Mouse (Mus musculus): ENCODE measurements around the gene Lrrc23. TPM values are rescaled to one million over a fixed set of nuclear protein-coding genes. Genes with fewer than 3 reads are reported as not detected.
"Not testable (repeated sequence)": the region's sequence is repeated elsewhere in the genome, so short reads cannot be mapped to it uniquely, and the experiment has no call there.

The Lrrc23 gene
- polyA plus RNA-seq, 1 experiment = not detected

DNA sequence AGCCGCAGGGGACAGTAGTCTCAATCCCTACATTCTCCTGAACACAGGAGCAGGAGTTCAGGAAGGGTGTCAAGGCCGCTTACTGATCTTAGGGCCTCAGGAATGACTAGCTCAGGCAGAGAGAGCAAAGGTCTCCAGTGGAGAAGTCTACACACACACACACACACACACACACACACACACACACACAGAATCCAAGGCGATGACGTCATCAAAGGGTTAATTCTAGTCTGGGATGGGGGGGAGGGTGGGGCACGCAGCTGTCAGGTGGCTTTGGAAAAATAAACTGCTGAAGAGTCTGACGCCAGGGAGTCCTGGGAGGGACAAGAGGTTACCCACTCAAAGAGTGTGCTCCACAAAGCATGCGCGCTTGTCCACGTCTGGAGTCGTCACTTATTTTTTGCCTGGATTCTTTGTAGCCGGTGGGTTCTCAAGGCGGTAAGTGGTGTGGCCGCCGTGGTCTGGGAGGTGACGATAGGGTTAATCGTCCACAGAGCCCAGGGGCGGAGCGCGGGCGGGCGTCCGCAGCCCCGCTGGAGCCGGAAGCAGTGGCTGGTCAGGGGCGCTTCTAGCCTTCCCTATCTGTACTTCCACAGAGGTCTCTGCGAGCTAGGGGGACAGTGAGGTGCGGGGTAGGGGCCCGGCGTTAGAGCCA lies 29.0 kb upstream of the Lrrc23 start, which contains the start of gene Spsb2:
Gene Spsb2, plus strand, starts transcription at position 304 of the 655 bp plus-strand sequence.
- peaks cover 8% of the 10 kb centered on the region for H3K4me1 ChIP-seq (ENCODE audit: control insufficient read depth, insufficient read depth, low read length)
- H3K4me3 ChIP-seq (ENCODE audit: insufficient read depth, low read length) = peak within 1 kb of the TSS; percentile 76
- H3K27ac ChIP-seq (ENCODE audit: insufficient read depth, low read length) = peak within 1 kb of the TSS; percentile 94
- TF ChIP-seq POLR2A (IDR thresholded peaks at IDR 0.05; ENCODE audit: low read depth, low read length) (peak; percentile 63), CTCF (IDR thresholded peaks at IDR 0.05; ENCODE audit: borderline replicate concordance, insufficient read depth, low read length) (no peak)

DNA sequence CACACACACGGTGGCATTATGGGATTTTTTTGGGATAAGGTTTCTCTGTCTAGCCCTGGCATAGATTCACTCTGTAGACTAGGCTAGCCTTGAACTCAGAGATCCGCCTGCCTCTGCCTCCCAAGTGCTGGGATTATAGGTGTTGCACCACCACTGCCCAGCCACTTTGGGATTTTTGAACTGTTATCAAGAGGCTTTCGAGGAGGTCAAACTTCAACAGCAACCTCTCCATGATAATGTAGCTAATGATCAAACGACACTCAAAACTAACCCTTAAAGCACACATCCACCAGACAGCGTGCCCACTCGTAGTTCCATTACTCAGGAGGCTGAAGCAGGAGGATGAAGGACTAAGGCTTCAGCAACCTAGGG lies 28.4 kb upstream of the Lrrc23 start:
- Histone ChIP-seq H3K27ac (ENCODE audit: insufficient read depth, low read length) (peak overlapping the region; percentile 94), H3K4me1 (ENCODE audit: control insufficient read depth, insufficient read depth, low read length) (peaks cover 8% of the 10 kb centered on the region), H3K4me3 (ENCODE audit: insufficient read depth, low read length) (no peak overlapping the region)
- TF ChIP-seq POLR2A (IDR thresholded peaks at IDR 0.05; ENCODE audit: low read depth, low read length) (no peak), CTCF (IDR thresholded peaks at IDR 0.05; ENCODE audit: borderline replicate concordance, insufficient read depth, low read length) (no peak)

DNA sequence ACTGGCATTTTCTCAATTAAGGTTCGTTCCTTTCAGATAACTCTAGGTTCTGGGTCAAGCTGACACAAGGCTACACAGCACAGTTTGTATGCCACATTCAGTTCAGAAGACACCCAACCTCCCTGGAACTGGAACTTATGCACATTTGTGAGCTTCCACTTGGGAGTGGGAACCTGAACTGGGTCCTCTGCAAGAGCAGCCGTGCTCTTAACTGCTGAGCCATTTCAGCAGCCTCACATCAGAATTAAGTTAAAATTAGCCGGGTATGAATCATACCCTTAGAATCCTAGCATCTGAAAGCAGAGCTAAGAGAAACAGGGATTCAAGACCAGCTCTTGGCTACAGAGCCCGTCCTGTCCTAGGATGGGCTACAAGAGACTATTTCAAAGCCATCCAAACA lies 27.8 kb upstream of the Lrrc23 start:
- TF ChIP-seq CTCF (IDR thresholded peaks at IDR 0.05; ENCODE audit: borderline replicate concordance, insufficient read depth, low read length) (no peak), POLR2A (IDR thresholded peaks at IDR 0.05; ENCODE audit: low read depth, low read length) (no peak)
- Histone ChIP-seq H3K27ac (ENCODE audit: insufficient read depth, low read length) (peak overlapping the region; percentile 94), H3K4me3 (ENCODE audit: insufficient read depth, low read length) (no peak overlapping the region), H3K4me1 (ENCODE audit: control insufficient read depth, insufficient read depth, low read length) (peaks cover 10% of the 10 kb centered on the region)

DNA sequence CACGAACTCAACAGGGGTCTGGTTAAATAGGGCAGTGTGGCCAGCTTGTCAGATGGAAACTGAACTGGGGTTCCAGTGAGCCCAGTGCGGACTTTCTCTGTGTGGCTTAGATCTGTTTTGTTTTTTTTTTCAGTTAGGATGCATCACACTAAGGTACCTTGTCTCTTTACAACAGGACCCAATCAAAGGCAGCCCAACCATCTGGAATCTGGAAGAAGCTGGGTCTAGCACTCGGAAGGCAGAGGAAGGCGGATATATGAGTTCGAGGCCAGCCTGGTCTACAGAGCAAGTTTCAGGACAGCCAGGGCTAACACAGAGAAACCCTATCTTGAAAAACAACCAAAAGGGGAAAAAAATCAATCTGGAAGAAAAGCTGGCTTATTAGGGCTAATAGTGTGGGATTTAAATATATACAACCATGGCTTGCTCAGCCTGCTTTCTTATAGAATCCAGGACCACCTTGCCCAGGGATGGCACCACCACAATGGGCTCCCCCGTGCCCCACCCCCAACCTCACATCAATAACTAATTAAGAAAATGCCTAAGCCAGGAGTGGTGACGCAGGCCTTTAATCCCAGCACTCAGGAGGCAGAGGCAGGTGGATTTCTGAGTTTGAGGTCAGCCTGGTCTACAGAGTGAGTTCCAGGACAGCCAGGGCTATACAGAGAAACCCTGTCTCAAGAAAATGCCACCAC lies 27.1 kb upstream of the Lrrc23 start:
- H3K4me1 ChIP-seq (ENCODE audit: control insufficient read depth, insufficient read depth, low read length) = peaks cover 11% of the 10 kb centered on the region
- H3K4me3 ChIP-seq (ENCODE audit: insufficient read depth, low read length) = peak overlapping the region; percentile 3; the same call in 1 of the 2 replicates
- TF ChIP-seq CTCF (IDR thresholded peaks at IDR 0.05; ENCODE audit: borderline replicate concordance, insufficient read depth, low read length) (no peak), POLR2A (IDR thresholded peaks at IDR 0.05; ENCODE audit: low read depth, low read length) (no peak)
- peak overlapping the region; percentile 95 for H3K27ac ChIP-seq (ENCODE audit: insufficient read depth, low read length)

DNA sequence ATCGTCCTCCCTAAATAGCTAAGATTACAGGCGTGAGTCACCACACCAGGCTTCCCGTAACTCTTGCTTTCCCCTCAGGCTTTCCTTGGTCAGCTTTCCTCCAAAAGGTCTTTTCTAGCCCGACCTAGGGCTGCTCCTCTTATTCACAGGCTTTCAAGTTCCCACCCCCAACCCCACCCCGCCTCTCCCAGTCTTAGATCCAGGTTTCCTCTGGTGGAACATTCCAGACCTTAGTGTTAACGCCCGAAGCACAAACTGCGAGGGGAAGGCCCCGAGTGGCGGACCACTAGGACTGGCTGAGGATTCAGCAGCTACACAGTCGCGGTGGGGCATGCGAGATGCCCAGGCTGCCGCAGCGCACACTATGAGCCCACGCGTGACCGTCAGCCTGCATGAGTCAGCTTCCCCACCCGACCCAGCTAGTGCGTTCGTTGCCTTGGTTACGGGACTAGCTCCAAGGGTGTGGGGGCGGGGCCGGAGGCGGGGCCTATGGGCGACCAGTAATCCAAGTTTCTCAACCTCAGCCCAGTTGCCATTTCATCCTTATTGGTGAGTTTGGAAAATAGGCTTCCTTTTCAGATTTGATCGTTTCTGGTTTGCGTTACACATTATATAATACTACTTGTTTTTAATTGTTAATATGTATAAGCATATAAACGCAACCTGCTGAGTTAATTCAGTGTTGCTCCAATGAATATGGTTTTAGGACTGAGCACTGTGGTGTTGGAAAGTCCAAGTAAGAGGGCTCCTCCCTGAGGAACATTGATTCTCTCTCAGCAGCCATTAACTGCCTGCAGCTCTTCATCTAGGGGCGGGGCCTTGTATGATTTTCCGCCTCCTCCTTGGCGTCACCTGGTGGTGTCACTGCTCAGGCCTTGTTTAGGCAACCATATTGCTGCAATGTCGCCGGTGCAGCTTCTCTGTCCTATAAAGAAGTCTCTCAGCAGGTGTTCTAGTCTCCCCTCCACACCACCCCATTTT lies 26.1 kb upstream of the Lrrc23 start:
- peak overlapping the region; percentile 95 for H3K27ac ChIP-seq (ENCODE audit: insufficient read depth, low read length)
- TF ChIP-seq CTCF (IDR thresholded peaks at IDR 0.05; ENCODE audit: borderline replicate concordance, insufficient read depth, low read length) (peak; percentile 20; the same call in 1 of the 2 replicates), POLR2A (IDR thresholded peaks at IDR 0.05; ENCODE audit: low read depth, low read length) (peak; percentile 73)
- H3K4me3 ChIP-seq (ENCODE audit: insufficient read depth, low read length) = peak overlapping the region; percentile 30
- peaks cover 11% of the 10 kb centered on the region for H3K4me1 ChIP-seq (ENCODE audit: control insufficient read depth, insufficient read depth, low read length)

DNA sequence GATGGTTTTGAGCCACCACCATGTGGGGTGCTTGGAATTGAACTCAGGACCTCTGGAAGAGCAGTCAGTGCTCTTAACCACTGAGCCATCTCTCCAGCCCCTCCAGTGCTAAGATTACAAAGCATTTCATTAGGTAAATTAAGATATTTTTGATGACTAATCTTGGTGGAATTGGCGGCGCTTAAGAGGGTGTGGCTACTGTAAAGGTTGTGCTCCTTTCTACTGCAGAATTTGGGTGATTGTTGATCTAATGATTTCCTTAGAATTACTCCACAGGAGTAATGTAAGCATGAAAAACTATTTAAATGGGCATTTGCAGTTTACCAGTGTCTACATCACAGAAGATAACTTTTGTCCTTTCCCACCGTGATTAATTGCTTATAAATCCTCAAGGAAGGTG lies 24.8 kb upstream of the Lrrc23 start:
- no peak overlapping the region for H3K4me3 ChIP-seq (ENCODE audit: insufficient read depth, low read length)
- H3K4me1 ChIP-seq (ENCODE audit: control insufficient read depth, insufficient read depth, low read length) = peaks cover 11% of the 10 kb centered on the region
- no peak for TF ChIP-seq CTCF (IDR thresholded peaks at IDR 0.05; ENCODE audit: borderline replicate concordance, insufficient read depth, low read length)
- TF ChIP-seq POLR2A (IDR thresholded peaks at IDR 0.05; ENCODE audit: low read depth, low read length) = no peak
- H3K27ac ChIP-seq (ENCODE audit: insufficient read depth, low read length) = peak overlapping the region; percentile 94

DNA sequence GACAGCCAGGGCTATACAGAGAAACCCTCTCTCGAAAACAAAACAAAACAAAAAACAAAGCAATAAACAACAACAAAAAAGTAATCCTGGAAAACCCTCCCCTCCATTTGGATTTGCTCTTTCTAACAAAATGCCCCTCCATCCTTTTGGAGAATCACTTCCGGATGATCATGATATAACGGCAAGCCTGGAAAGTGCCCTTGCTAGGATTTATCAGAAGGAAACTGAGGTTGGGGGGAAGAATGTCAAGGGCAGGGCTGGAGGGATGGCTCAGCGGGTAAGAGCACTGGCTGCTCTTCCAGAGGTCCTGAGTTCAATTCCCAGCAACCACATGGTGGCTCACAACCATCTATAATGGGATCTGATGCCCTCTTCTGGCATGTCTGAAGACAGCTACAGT lies 24.2 kb upstream of the Lrrc23 start:
- not testable (repeated sequence) for H3K27ac ChIP-seq (ENCODE audit: insufficient read depth, low read length); H3K4me3 ChIP-seq (ENCODE audit: insufficient read depth, low read length)
- H3K4me1 ChIP-seq (ENCODE audit: control insufficient read depth, insufficient read depth, low read length) = peaks cover 11% of the 10 kb centered on the region

DNA sequence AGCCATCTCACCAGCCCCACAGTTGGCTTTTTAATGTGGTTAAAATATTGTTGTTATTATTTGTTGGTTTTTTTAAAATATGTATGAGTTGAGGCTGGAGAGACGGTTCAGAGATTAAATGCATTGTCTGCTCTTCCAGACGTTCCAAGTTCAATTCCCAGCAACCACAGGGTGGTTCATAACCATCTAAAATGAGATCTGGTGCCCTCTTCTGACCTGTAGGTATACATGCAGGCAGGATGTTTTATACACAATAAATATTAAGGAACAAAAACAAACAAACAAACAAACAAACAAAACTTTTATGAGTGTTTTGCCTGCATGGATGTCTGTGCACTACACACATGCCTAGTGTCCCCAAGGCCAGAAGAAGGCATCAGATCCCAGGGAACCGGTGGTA lies 23.5 kb upstream of the Lrrc23 start:
- H3K27ac ChIP-seq (ENCODE audit: insufficient read depth, low read length) = no peak overlapping the region
- H3K4me3 ChIP-seq (ENCODE audit: insufficient read depth, low read length) = no peak overlapping the region
- TF ChIP-seq POLR2A (IDR thresholded peaks at IDR 0.05; ENCODE audit: low read depth, low read length) = no peak
- TF ChIP-seq CTCF (IDR thresholded peaks at IDR 0.05; ENCODE audit: borderline replicate concordance, insufficient read depth, low read length) = no peak
- peaks cover 9% of the 10 kb centered on the region for H3K4me1 ChIP-seq (ENCODE audit: control insufficient read depth, insufficient read depth, low read length)

DNA sequence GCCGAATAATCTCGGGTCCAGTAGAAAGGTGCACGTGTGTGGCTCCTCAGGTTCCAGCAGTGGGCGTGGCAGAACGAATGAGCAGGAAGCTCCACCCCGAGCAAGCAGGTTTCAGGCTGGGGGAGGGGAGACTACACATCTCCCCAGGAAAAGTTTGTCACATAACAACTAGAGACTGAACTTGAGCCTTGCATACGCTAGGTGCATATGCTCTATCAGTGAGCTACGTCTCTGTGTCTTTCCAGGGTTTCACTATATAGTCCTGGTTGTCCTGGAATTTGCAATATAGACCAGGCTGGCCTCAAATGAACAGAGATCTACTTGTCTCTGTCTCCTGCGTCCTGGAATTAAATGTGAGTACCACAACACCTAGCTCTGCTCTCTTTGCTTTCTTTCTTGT lies 22.9 kb upstream of the Lrrc23 start:
- H3K4me3 ChIP-seq (ENCODE audit: insufficient read depth, low read length) = 0 out of 2 replicates have a peak overlapping the region, but pooled peaks have one; percentile 7
- not testable (repeated sequence) for H3K4me1 ChIP-seq (ENCODE audit: control insufficient read depth, insufficient read depth, low read length); H3K27ac ChIP-seq (ENCODE audit: insufficient read depth, low read length)

Data from embryonic fibroblast, embryonic 13.5 days (primary cell).